Mouse (Mus musculus) lung, postnatal 14 days (tissue): ENCODE data around the gene Atp5g3.

Source experiments
- DNase-seq: peaks from one replicate; pipeline ENCODE4 v3.0.0; 2021

Gene Atp5g3

DNA sequence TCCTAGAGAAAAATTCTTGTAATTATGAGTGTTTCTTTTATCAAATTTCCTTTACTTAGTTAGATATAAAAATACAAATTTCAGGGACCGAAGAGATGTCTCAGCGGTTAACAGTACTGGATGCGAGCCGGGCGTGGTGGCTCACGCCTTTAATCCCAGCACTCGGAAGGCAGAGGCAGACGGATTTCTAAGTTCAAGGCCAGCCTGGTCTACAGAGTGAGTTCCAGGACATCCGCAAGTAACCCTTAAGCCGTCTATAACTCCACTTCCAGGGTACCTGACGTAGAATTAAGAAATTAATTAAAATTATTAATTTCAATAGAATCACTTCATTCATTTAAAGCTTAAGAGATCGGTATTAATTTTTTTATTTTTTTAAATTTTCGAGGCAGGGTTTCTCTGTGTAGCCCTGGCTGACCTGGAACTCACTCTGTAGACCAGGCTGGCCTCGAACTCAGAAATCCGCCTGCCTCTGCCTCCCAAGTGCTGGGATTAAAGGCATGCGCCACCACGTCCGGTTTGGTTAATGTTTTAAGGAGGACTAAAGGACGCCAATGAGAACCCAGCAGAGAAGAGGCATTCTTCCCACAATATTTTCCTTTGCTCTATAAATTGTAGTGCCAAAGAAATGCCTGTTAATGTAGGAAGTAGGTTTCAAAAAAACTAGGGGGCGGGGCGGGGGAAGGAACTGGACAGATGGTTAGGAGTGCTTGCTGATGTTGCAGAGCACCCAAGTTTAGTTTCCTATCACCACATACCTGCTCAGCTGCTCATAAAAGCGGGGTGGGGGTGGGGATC is 17.5 kb downstream of the Atp5g3 start:
- DNase-seq = no peak

DNA sequence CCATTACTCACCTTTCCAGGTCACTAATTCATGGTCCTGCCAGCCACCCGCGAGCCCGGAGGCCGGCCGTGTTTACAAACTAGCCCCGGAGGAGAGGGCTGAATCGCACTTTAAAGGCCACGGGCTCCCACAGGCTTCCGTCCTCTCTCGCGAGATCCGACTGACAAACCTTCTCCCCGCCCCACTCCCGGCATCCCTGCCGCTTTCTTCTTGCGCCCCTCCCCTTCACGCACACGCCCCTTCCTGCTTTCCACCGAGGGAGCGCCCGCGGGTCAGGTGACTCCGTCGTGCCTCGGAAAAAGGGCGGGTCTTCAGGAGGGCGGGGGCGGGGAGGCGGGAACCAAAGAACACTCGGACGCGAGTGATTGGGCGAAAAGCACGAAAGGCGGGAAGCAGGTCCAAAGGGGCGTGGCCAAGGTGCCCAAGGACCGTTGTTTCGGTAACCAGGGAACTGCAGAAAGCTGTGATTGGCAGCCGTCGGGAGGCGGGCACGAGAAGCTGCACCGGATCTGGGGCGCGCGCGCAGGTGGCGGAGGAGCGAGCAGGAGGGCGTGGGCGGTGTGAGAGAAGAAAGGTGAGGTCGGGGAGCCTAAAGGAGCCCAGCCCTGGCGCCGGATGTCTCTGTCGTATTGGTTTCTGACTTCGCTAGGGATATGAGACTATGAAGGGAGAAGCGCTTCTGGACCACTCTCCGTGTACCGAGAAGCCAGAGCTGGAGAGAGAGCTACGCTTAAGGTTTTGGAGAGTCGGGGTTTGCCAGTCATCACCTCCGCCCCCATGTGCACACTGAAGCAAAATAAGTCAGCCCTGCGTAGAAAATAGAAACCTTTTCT is 18.4 kb downstream of the Atp5g3 start, which contains the start of gene Atf2:
Atf2 (minus strand) TSS at position 176 of the 833 bp plus-strand sequence.
- peak; percentile 99 for DNase-seq

DNA sequence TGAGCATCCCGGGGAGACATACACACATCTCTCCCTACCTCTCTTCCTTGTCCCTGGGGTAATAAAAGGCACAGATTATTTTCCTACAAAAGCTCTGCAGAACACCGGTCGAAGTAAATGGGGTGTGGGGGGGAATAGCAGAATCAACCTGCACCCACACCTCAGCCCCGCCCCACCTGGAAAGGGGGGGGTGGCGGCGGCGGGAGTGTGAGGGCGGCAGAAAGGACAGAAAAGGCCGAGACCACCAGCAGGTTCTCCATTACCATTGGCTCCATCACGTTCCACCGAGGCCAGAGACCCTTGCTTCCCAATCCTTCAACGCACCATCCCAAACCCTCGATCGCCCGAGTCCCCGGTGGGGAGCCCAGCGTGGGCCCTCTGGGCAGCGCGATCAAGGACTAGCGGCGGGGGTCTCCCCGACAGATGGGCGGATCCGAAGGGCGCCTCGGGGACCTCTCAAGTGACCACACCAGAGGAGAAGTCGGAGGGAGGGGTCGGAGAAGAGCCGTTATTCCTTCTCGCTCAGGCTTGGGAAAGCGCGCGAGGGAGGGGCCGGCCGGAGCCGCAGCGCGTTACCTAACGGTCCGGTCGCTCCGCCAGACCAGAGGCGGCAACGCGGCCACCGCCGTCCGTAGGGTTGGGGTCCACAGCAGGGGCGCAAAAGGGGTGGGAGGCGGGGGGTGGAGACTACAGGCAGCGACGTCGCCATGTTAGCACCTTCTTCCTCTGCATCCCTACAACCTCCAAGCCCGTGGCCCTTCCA is 19.2 kb downstream of the Atp5g3 start:
- DNase-seq = peak; percentile 34

DNA sequence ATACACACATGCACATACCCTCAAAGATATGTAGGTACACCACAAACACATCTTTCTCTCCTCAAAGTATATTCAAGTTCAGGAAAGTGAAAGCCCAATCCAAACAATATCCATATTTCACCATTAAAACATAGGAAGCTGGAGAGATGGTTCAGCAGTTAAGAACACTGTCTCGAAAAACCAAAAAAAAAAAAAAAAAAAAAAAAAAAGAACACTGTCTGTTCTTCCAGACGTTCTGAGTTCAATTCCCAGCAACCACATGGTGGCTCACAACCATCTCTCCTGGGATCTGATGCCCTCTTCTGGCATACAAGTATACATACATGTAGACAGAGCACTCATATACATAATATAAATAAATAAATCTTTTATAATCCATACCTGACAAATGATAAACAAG is 25.1 kb downstream of the Atp5g3 start:
- no peak for DNase-seq

DNA sequence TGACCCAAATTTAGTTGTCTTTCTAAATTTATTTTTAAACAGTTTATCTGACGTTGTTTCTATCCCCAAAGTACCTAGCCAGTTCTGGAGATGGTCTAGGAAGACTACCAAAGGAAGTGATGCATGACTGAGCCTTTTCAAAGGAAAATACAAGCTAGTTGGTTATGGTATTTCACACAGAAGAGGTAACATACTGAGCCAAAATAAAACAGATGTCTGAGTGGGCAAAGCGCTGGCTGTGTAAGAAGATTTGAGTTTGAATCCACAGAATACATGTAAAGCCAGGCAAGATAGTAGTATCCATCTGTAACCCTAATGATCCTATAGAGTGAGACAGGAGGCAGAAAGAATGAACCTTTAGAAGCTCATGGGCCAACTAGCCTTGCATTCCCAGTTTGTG is 33.2 kb downstream of the Atp5g3 start:
- DNase-seq = no peak

DNA sequence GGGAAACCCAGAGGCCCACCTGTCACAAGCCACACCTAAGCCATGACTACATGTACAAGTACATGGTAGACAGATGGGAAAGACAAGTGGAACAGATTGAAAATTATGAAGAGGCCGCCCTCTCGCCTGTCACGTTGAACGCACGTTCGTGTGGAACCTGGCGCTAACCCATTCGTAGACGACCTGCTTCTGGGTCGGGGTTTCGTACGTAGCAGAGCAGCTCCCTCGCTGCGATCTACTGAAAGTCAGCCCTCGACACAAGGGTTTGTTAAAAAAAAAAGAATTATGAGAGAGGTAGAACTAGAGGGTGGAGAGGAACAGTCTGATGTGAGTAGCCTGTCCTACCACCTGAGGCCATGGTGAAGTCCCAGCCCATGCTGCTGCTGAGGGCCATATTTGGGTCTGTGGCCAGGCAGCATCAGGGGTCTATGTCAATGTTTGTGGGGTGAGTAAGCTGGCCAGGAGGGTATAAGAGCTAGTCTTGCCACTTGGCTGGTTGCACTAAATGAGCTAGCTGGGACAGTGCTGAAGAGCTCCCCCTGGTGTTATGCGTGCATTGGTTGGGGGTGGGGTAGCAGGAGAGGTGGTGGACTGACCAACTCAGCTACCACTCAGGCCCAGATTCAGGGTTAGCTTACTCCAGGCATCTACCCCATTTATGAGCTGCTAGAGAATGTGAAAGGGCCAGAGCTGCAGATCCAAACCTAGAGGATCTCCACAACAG is 43.2 kb downstream of the Atp5g3 start:
- DNase-seq = peak; percentile 54

DNA sequence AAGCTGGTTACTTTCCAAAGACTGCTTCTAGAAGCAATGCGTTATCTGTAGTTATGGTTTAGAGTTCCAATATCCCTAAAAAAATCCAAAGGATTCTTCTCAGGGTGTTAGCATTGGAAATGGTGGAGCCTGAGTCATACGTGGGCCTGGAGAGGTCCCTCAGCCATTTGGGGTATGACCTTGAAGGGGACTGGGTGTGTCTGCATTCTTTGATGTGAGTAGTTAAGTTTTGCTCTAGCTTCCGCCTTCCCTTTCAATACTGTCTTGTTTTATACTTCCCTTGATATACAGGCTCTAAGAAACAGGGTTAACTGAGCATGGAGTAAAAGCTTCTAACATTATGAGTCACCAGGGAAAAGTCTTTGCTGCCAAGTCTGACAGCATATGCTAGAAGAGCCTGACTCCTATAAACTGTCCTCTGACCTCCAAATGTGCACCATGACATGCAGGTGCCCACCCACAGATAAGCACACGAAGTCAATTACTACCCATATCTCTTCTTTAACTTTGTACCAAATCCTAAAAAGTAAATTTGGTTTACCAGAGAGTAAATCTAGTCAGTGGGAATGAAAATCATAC is 51.0 kb downstream of the Atp5g3 start:
- DNase-seq = no peak
